Mouse (Mus musculus) hindbrain, embryonic 14.5 days (tissue): ENCODE data around the gene 6820408C15Rik. TPM values are rescaled to one million over a fixed set of nuclear protein-coding genes. Genes with fewer than 3 reads are reported as not detected.

Experiments
- ATAC-seq: fragments of 200-750 bp; cut with Nextera tagmentation; 2 replicates; pipeline ENCODE4 v1.8.0; 2017; ENCODE audit warnings: moderate number of reproducible peaks, mild to moderate bottlenecking, moderate TSS enrichment, moderate library complexity; ENCODE audit not compliant: low FRiP score
- DNase-seq: peaks from one replicate; pipeline ENCODE4 v3.0.0-alpha.2; 2015; ENCODE audit warnings: low spot score
- H3K27ac ChIP-seq: fragments of 300-500 bp; sonication (generic); 2 replicates; pipeline ENCODE4 v1.5.1; 2014; ENCODE audit warnings: mild to moderate bottlenecking, moderate library complexity
- H3K27me3 ChIP-seq: fragments of 300-500 bp; sonication (generic); 2 replicates; pipeline ENCODE4 v1.6.1; 2014; ENCODE audit warnings: mild to moderate bottlenecking, low read length, mixed read lengths; ENCODE audit not compliant: control insufficient read depth, insufficient read depth
- H3K36me3 ChIP-seq: fragments of 300-500 bp; sonication (generic); replicated peaks from 2 replicates; pipeline ENCODE4 v1.6.1; 2014; ENCODE audit not compliant: control insufficient read depth, insufficient read depth
- H3K4me1 ChIP-seq: fragments of 300-500 bp; sonication (generic); replicated peaks from 2 replicates; pipeline ENCODE4 v1.6.1; 2014; ENCODE audit warnings: antibody characterized with exemption, low read length, mixed read lengths; ENCODE audit not compliant: control insufficient read depth, insufficient read depth
- H3K4me2 ChIP-seq: fragments of 300-500 bp; sonication (generic); replicated peaks from 2 replicates; pipeline ENCODE4 v1.6.1; 2014; ENCODE audit warnings: mild to moderate bottlenecking, moderate library complexity
- H3K4me3 ChIP-seq: fragments of 300-500 bp; sonication (generic); replicated peaks from 2 replicates; pipeline ENCODE4 v1.5.1; 2014; ENCODE audit warnings: mild to moderate bottlenecking, low read length
- H3K9ac ChIP-seq: fragments of 300-500 bp; sonication (generic); 2 replicates; pipeline ENCODE4 v1.6.1; 2014
- H3K9me3 ChIP-seq: fragments of 300-500 bp; sonication (generic); 2 replicates; pipeline ENCODE4 v1.6.1; 2016; ENCODE audit warnings: low read length; ENCODE audit not compliant: control insufficient read depth
- WGBS: fragments of 180-500 bp; shearing (Covaris S2); extraction: QIAGEN DNeasy Blood & Tissue Kit; methylation state at CpG from one replicate; pipeline ENCODE4 v1.1.7; 2014; 5-methylcytosine and 5-hydroxymethylcytosine counted together
- polyA plus RNA-seq: library from polyadenylated mRNA; unstranded; fragments of >200 nt; fragmentation: Nextera tagmentation; extraction: Ambion mirVana; gene quantifications from 2 replicates; pipeline ENCODE4 v1.2.1, GENCODE M21; 2014

6820408C15Rik gene
- polyA plus RNA-seq, 1 experiment from 2014 or later: 3.8 TPM

DNA sequence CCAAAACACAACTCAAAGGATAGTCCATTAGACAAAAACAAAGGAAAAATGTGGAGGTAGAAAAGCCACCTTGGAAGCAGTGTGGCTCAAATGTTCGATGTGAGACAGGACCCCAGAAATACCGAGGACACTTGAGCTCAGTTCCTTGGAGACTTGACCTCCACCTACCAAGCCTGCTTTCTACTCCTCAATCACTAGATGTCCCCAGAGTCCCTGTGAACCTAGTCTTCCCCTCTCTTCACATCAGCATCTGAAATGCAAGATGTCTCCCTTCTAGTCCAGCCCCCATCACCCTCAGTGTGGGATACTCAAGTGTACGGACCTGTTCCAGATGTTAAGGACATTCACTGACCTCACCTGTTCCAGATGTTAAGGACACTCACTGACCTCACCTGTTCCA lies 22.6 kb upstream of the 6820408C15Rik start:
- Histone ChIP-seq H3K4me2 (0 out of 2 replicates have a peak overlapping the region, but pooled peaks have one; percentile 15), H3K9ac (no peak overlapping the region), H3K9me3 (no peaks in the 10 kb centered on the region), H3K27me3 (no peaks in the 10 kb centered on the region), H3K36me3 (no peaks in the 10 kb centered on the region; the same call in 1 of the 2 replicates), H3K4me3 (no peak overlapping the region), H3K4me1 (peaks cover 24% of the 10 kb centered on the region), H3K27ac (no peak overlapping the region)
- ATAC-seq (no peak), DNase-seq (peak; percentile 74)
- WGBS: 9% methylated on average over 3 of the region's 3 CpGs

DNA sequence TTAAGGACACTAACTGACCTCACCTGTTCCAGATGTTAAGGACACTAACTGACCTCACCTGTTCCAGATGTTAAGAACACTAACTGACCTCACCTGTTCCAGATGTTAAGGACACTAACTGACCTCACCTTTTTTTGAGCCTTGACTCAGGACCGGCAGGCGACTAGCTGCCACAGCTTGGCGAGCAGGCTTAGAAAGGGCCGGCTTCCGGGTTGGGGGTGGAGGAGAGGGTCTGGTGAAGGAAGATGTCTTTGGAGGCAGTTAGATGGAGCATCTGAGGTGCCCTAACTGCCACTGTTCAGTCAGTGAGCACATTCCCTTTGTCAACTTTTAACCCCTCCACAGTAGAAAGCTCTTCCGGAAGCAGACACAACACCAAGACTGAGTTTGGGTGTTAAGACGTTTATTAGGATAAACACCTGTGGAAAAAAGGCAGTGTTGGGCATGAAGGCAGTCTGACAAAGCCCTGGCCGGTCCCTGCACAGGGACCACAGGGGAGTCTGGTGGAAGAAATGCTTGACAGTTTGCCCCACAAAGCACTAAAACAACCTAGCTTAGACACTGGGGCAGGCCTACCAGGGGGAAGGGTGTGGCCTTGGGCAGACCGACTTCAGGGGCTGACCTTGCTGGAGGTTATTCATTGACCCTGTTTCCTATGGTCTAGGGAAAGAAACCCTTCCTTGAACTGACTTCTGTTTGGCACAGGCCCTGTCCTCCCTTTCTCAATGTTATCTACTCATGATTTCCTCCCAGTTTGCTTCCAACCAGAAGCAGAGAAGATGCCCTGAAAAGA lies 22.0 kb upstream of the 6820408C15Rik start:
- WGBS: 53% methylated on average over 9 of the region's 9 CpGs
- Histone ChIP-seq H3K27ac (no peak overlapping the region), H3K27me3 (no peaks in the 10 kb centered on the region), H3K4me3 (no peak overlapping the region), H3K9ac (no peak overlapping the region), H3K4me1 (peaks cover 24% of the 10 kb centered on the region), H3K4me2 (peak overlapping the region; percentile 96), H3K36me3 (no peaks in the 10 kb centered on the region; the same call in 1 of the 2 replicates), H3K9me3 (no peaks in the 10 kb centered on the region)
- DNase-seq (no peak), ATAC-seq (no peak)

DNA sequence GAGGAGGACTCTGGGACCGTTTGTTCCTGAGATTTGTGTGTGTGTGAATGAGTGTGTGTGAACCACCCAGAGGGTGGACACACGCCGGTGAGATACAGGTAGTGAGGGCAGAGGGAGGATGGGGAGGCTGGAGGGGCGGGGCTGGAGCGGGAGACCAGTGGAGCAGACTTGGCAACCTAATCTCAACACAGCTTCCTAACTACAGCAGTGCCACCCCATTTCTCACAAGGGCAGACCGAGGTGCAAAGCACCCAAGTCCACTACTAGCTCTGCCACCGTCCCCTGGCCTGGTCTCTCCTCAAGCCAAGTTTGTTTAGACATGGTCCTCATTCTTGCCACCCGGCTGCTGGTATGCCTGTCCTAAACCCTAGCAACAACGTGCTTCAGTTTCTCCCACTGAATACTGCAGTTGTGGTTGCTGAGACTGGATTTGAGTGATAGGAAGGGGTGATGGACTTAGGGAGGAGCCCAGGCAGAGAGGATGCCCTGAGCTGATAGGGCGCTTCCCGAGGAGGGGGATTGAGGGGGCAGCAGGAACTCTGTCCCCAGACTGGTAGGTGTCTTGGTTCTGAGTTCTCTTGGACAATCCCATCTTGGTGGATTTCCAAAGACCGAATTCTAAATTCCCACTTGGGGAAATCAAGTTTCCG lies 20.0 kb upstream of the 6820408C15Rik start:
- Histone ChIP-seq H3K4me3 (peak overlapping the region; percentile 97), H3K4me1 (peaks cover 37% of the 10 kb centered on the region), H3K27ac (peak overlapping the region; percentile 100), H3K27me3 (no peaks in the 10 kb centered on the region), H3K36me3 (no peaks in the 10 kb centered on the region; the same call in 1 of the 2 replicates), H3K9ac (peak overlapping the region; percentile 96), H3K4me2 (peak overlapping the region; percentile 96), H3K9me3 (no peaks in the 10 kb centered on the region)
- DNase-seq: no peak
- 29% methylated on average over 13 of the region's 13 CpGs for WGBS
- ATAC-seq: no peak

DNA sequence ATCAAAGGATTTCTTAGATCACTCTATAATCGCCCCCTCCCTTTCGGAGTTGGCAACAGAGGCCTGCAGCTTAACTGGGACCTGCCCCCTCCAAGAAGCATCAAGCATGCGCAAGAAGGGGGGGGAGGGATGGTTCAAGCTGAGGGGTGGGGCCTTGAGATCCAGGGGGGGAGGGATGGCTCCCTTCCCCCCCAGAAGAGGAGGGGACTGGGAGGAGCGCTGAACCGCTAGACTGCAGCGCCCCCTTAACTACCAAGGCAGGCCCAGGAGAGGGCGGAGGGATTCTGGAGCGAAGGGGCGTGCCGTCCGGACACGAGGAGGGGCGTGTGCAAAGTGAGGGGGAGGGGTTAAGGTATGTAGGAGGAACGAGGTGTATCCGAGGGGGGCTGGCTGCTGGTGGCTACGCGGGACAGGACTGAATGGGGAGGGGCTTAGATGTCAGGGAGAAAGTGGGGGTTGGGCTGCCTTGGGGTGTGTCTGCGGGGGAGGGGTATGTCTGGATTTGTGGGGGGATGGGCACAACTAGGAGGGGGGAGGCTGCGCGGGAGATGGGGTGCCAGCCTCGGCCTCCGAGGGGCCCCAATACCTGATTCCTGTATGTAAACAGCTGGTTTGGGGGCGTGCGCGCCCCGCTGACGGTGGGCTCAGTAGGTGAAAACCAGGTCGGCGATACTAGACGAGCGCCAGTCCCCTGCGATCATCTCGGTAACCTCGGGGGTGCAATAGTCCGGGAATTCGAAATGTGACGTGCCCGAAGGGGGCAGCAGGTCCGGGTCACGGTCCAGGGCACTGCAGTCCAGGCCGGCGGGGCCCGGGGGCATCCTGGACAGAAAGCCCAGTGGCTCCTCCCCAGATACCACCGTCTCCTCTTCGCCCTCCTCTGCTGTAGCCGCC lies 19.0 kb upstream of the 6820408C15Rik start:
- under 1% methylated on average over 41 of the region's 46 CpGs for WGBS
- ATAC-seq (peak; percentile 78), DNase-seq (peak; percentile 90)
- Histone ChIP-seq H3K4me3 (peak overlapping the region; percentile 97), H3K27me3 (no peaks in the 10 kb centered on the region), H3K36me3 (no peaks in the 10 kb centered on the region; the same call in 1 of the 2 replicates), H3K4me2 (peak overlapping the region; percentile 96), H3K9me3 (no peaks in the 10 kb centered on the region), H3K4me1 (peaks cover 39% of the 10 kb centered on the region), H3K27ac (peak overlapping the region; percentile 100), H3K9ac (peak overlapping the region; percentile 96)

DNA sequence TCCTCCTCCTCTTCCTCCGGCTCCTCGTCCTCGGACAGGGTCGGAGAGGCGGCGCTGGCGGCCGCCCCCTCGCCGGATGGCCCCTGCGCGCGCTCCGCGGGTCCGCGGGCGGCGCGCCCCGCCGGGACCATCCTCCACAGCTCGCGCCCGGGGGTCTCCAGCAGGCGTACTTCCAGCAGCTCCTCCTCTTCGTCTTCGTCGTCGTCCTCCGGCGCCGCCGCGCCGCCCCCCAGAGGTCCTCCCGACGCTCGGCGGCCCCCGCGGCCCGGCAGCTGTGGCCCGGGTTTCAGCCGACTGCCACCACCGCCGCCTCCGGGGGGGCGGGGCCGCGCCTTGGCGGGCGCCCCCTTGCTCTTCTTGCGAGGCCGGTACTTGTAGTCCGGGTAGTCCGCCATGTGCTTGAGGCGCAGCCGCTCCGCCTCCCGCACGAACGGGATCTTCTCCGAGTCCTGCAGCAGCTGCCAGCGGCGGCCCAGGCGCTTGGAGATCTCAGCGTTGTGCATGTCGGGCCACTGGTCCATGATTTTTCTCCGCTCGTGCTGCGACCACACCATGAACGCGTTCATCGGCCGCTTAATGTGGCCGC lies 18.3 kb upstream of the 6820408C15Rik start:
- H3K27ac ChIP-seq: peak overlapping the region; percentile 100
- ATAC-seq (peak; percentile 5; the same call in 1 of the 2 replicates), DNase-seq (peak; percentile 72)
- H3K36me3 ChIP-seq: no peaks in the 10 kb centered on the region; the same call in 1 of the 2 replicates
- H3K9ac ChIP-seq: peak overlapping the region; percentile 96
- peak overlapping the region; percentile 96 for H3K4me2 ChIP-seq
- H3K27me3 ChIP-seq: no peaks in the 10 kb centered on the region
- peaks cover 39% of the 10 kb centered on the region for H3K4me1 ChIP-seq
- no peaks in the 10 kb centered on the region for H3K9me3 ChIP-seq
- WGBS: under 1% methylated on average over 70 of the region's 77 CpGs
- H3K4me3 ChIP-seq: peak overlapping the region; percentile 97

DNA sequence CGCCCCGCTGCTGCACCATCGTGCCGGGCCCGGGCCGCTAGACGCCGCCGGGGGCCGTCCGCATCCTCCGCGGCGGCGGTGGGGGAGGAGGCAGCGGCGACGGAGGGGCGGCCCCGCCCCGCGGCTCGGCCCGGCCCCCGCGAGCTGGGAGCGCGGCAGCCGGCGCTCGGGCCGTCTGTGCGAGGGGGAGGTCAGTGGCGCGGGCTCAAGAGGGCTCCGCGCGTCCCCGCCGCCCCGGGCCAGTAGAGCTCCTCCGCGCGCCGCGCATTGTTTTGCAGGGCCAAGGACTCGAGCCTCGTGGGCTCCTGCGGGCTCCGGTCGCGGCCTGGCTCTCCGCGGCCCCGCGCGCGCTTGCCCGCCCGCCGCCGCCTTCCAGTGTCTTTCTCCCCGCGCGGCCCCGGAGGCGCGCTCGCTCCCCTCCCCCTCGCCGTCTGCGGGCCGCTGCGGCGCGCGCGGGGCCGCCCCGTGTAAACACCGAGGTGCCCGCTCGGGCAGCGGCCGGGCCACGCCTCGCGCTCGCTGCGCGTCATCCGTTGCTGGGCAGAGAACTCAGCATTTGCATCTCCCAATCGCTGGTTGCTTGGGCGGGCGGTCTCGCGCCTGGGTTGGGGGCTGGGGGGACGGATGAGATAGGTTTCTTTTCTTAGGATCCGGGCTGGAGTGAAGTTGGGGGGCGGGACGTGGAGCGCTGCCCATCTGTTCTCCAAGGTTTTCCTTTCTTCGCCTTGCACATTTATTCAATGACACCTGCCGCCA lies 17.5 kb upstream of the 6820408C15Rik start, which contains the start of gene Sox12:
Gene Sox12 (minus strand): TSS at position 384 of the 756 bp plus-strand sequence.
- Histone ChIP-seq H3K9me3 (no peaks in the 10 kb centered on the region), H3K4me3 (peak within 1 kb of the TSS; percentile 97), H3K4me2 (peak within 1 kb of the TSS; percentile 96), H3K27me3 (no peaks in the 10 kb centered on the region), H3K36me3 (no peaks in the 10 kb centered on the region; the same call in 1 of the 2 replicates), H3K9ac (peak within 1 kb of the TSS; percentile 96), H3K4me1 (peaks cover 39% of the 10 kb centered on the region), H3K27ac (peak within 1 kb of the TSS; percentile 100)
- DNase-seq (peak; percentile 100), ATAC-seq (peak; percentile 72)
- under 1% methylated on average over 66 of the region's 104 CpGs for WGBS

DNA sequence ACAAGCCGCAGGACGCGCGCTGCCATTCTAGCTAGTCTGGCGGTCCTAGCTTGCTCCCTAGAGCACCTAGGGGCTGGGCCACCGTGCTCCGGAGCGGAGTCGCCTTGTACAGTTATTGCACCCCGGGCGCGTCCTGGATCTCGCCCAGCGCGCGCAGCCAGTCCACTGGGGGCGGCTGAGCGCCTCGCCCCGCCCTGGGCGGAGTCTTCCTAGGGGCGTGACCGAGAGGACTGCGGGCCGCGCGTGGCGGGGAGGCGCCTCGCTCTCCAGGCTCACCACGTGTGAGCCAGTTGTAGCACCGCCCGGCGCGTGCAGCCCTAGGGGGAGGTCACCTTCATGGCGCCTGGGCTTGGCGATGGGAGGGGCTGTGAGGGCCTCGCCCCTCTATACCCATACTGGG lies 16.7 kb upstream of the 6820408C15Rik start:
- DNase-seq (peak; percentile 89), ATAC-seq (peak; percentile 78)
- H3K9me3 ChIP-seq: no peaks in the 10 kb centered on the region
- WGBS: under 1% methylated on average over 38 of the region's 38 CpGs
- H3K4me1 ChIP-seq: peaks cover 36% of the 10 kb centered on the region
- H3K36me3 ChIP-seq: no peaks in the 10 kb centered on the region; the same call in 1 of the 2 replicates
- H3K4me3 ChIP-seq: peak overlapping the region; percentile 97
- H3K27me3 ChIP-seq: no peaks in the 10 kb centered on the region
- peak overlapping the region; percentile 100 for H3K27ac ChIP-seq
- peak overlapping the region; percentile 96 for H3K9ac ChIP-seq
- H3K4me2 ChIP-seq: peak overlapping the region; percentile 96

DNA sequence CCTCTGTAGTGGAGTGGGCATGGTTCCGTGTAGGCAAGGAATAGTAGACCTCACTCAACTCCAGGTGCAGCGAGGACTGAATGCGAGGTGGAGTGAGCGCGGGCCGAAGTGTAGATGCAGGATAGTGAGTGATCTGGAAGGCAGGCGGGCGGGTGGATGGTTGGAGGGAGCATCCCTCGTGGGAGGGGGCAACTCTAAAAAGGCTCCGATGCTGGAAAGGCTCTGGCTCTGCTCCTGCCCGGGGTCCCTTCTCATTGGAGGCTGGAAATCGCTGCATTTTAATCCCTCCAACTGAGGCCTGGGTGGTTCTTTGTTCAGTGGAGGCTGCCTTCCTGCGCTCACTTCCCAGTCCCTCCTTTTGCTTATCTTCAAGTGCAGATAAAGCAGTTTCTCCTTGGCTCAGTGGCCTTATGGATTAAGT lies 16.3 kb upstream of the 6820408C15Rik start:
- ATAC-seq (peak; percentile 22; the same call in 1 of the 2 replicates), DNase-seq (peak; percentile 67)
- H3K4me3 ChIP-seq: peak overlapping the region; percentile 97
- no peaks in the 10 kb centered on the region for H3K27me3 ChIP-seq
- WGBS: 1% methylated on average over 13 of the region's 13 CpGs
- H3K9ac ChIP-seq: peak overlapping the region; percentile 96
- H3K4me2 ChIP-seq: peak overlapping the region; percentile 96
- H3K9me3 ChIP-seq: no peaks in the 10 kb centered on the region
- peak overlapping the region; percentile 100 for H3K27ac ChIP-seq
- peaks cover 32% of the 10 kb centered on the region for H3K4me1 ChIP-seq
- H3K36me3 ChIP-seq: no peaks in the 10 kb centered on the region; the same call in 1 of the 2 replicates
